Mouse (Mus musculus): Measurements from ENCODE around the gene Tmem8b. TPM values are rescaled to one million over a fixed set of nuclear protein-coding genes. Genes with fewer than 3 reads are reported as not detected.

Tmem8b gene
- total RNA-seq, 1 experiment from 2014 or later: 0.19 TPM

GRCm38 (mm10) chr4:43703851-43704250 lies 35.1 kb downstream of the Tmem8b start:
- no peak for ATAC-seq (replicated peaks; ENCODE audit: insufficient number of reproducible peaks, low FRiP score, low TSS enrichment, poor library complexity, severe bottlenecking)

GRCm38 (mm10) chr4:43705991-43706390 lies 37.2 kb downstream of the Tmem8b start:
- ATAC-seq (replicated peaks; ENCODE audit: insufficient number of reproducible peaks, low FRiP score, low TSS enrichment, poor library complexity, severe bottlenecking): no peak

- ATAC-seq (replicated peaks; ENCODE audit: insufficient number of reproducible peaks, low FRiP score, low TSS enrichment, poor library complexity, severe bottlenecking): no peak
These were observed 41.1 kb downstream of the Tmem8b start, which contains the start of gene Olfr71 for GRCm38 (mm10) chr4:43709869-43710268. Olfr71 (minus strand) TSS chr4:43710255.

GRCm38 (mm10) chr4:43711821-43712220 lies 43.0 kb downstream of the Tmem8b start:
- no peak for ATAC-seq (replicated peaks; ENCODE audit: insufficient number of reproducible peaks, low FRiP score, low TSS enrichment, poor library complexity, severe bottlenecking)

- ATAC-seq (replicated peaks; ENCODE audit: insufficient number of reproducible peaks, low FRiP score, low TSS enrichment, poor library complexity, severe bottlenecking): no peak
These were observed 45.0 kb downstream of the Tmem8b start for GRCm38 (mm10) chr4:43713652-43714219.

- no peak for ATAC-seq (replicated peaks; ENCODE audit: insufficient number of reproducible peaks, low FRiP score, low TSS enrichment, poor library complexity, severe bottlenecking)
These were observed 51.9 kb downstream of the Tmem8b start for GRCm38 (mm10) chr4:43720491-43721228.

GRCm38 (mm10) chr4:43722191-43722590 lies 53.4 kb downstream of the Tmem8b start:
- no peak for ATAC-seq (replicated peaks; ENCODE audit: insufficient number of reproducible peaks, low FRiP score, low TSS enrichment, poor library complexity, severe bottlenecking)

GRCm38 (mm10) chr4:43724764-43725163 lies 56.0 kb downstream of the Tmem8b start:
- ATAC-seq (replicated peaks; ENCODE audit: insufficient number of reproducible peaks, low FRiP score, low TSS enrichment, poor library complexity, severe bottlenecking): no peak

GRCm38 (mm10) chr4:43726228-43726993 lies 57.6 kb downstream of the Tmem8b start:
- no peak for ATAC-seq (replicated peaks; ENCODE audit: insufficient number of reproducible peaks, low FRiP score, low TSS enrichment, poor library complexity, severe bottlenecking)

- ATAC-seq (replicated peaks; ENCODE audit: insufficient number of reproducible peaks, low FRiP score, low TSS enrichment, poor library complexity, severe bottlenecking): no peak
These were observed 58.2 kb downstream of the Tmem8b start, which contains the start of gene Hrct1 for GRCm38 (mm10) chr4:43726995-43727394. Hrct1 (plus strand) TSS chr4:43727188.

GRCm38 (mm10) chr4:43727718-43728575 lies 59.2 kb downstream of the Tmem8b start:
- no peak for ATAC-seq (replicated peaks; ENCODE audit: insufficient number of reproducible peaks, low FRiP score, low TSS enrichment, poor library complexity, severe bottlenecking)

- no peak for ATAC-seq (replicated peaks; ENCODE audit: insufficient number of reproducible peaks, low FRiP score, low TSS enrichment, poor library complexity, severe bottlenecking)
These were observed 59.8 kb downstream of the Tmem8b start for GRCm38 (mm10) chr4:43728576-43728954.

GRCm38 (mm10) chr4:43729126-43729525 lies 60.4 kb downstream of the Tmem8b start:
- ATAC-seq (replicated peaks; ENCODE audit: insufficient number of reproducible peaks, low FRiP score, low TSS enrichment, poor library complexity, severe bottlenecking): no peak

- ATAC-seq (replicated peaks; ENCODE audit: insufficient number of reproducible peaks, low FRiP score, low TSS enrichment, poor library complexity, severe bottlenecking): no peak
These were observed 61.2 kb downstream of the Tmem8b start, which contains the start of gene Spaar for GRCm38 (mm10) chr4:43729794-43730550. Spaar (plus strand) TSS chr4:43730034.

- no peak for ATAC-seq (replicated peaks; ENCODE audit: insufficient number of reproducible peaks, low FRiP score, low TSS enrichment, poor library complexity, severe bottlenecking)
These were observed 62.1 kb downstream of the Tmem8b start for GRCm38 (mm10) chr4:43730750-43731297.

- ATAC-seq (replicated peaks; ENCODE audit: insufficient number of reproducible peaks, low FRiP score, low TSS enrichment, poor library complexity, severe bottlenecking): no peak
These were observed 63.4 kb downstream of the Tmem8b start for GRCm38 (mm10) chr4:43732171-43732570.

- ATAC-seq (replicated peaks; ENCODE audit: insufficient number of reproducible peaks, low FRiP score, low TSS enrichment, poor library complexity, severe bottlenecking): no peak
These were observed 64.4 kb downstream of the Tmem8b start for GRCm38 (mm10) chr4:43733186-43733585.

GRCm38 (mm10) chr4:43737144-43737543 lies 68.4 kb downstream of the Tmem8b start:
- no peak for ATAC-seq (replicated peaks; ENCODE audit: insufficient number of reproducible peaks, low FRiP score, low TSS enrichment, poor library complexity, severe bottlenecking)
